Mouse (Mus musculus) heart, embryonic 10.5 days (tissue): ENCODE data around the gene Gprasp1. TPM values are rescaled to one million over a fixed set of nuclear protein-coding genes. Genes with fewer than 3 reads are reported as not detected.
A peak's percentile ranks its signal among the peaks of the same experiment; 100 is the strongest.
"Not testable (repeated sequence)": the region's sequence is repeated elsewhere in the genome, so short reads cannot be mapped to it uniquely, and the experiment has no call there.

Experiments used
- DNase-seq: peaks from one replicate; pipeline ENCODE4 v3.0.0-alpha.2; 2017; ENCODE audit warnings: low spot score
- H3K27ac ChIP-seq: fragments of 300-500 bp; sonication (generic); 2 replicates; pipeline ENCODE4 v1.5.1; 2016; ENCODE audit warnings: mild to moderate bottlenecking
- H3K27me3 ChIP-seq: fragments of 300-500 bp; sonication (generic); 2 replicates; pipeline ENCODE4 v1.6.1; 2016; ENCODE audit warnings: mild to moderate bottlenecking; ENCODE audit not compliant: poor library complexity, insufficient read depth, severe bottlenecking
- H3K36me3 ChIP-seq: fragments of 300-500 bp; sonication (generic); 2 replicates; pipeline ENCODE4 v1.6.1; 2016; ENCODE audit warnings: mild to moderate bottlenecking, moderate library complexity
- H3K4me1 ChIP-seq: fragments of 300-500 bp; sonication (generic); 2 replicates; pipeline ENCODE4 v1.6.1; 2016; ENCODE audit warnings: mild to moderate bottlenecking
- H3K4me3 ChIP-seq: fragments of 300-500 bp; sonication (generic); 2 replicates; pipeline ENCODE4 v1.5.1; 2016; ENCODE audit warnings: mild to moderate bottlenecking, moderate library complexity
- H3K9me3 ChIP-seq: fragments of 300-500 bp; sonication (generic); 2 replicates; pipeline ENCODE4 v1.6.1; 2016; ENCODE audit warnings: mild to moderate bottlenecking, moderate library complexity
- WGBS: fragments of 180-500 bp; shearing (Covaris S2); methylation state at CpG from one replicate; pipeline ENCODE4 v1.1.7; 2016; 5-methylcytosine and 5-hydroxymethylcytosine counted together
- polyA plus RNA-seq: library from polyadenylated mRNA; unstranded; fragments of >200 nt; fragmentation: Nextera tagmentation; extraction: Ambion mirVana; gene quantifications from 2 replicates; pipeline ENCODE4 v1.2.1, GENCODE M21; 2016

Gprasp1 gene
- polyA plus RNA-seq, 1 experiment from 2014 or later: 40.7 TPM

DNA sequence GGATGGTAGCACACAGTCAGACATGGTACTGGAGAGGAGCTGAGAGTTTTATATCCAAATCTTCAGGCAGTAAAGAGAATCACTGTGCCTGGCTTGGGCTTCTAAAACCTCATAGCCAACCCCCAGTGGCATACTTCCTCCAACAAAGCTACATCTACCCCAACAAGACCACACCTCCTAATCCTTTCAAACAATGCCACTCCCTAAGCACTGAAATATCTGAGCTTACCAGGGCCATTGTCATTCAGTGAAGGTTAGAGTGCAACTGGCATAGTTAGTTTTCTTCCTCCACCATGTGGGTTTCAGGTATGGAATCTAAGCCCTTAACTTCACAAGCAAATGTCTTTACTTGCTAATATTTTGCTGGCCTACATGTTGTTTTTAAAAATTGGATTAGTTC is 49.0 kb downstream of the Gprasp1 start:
- DNase-seq: no peak
- no peaks in the 10 kb centered on the region for H3K27me3 ChIP-seq
- no peaks in the 10 kb centered on the region for H3K9me3 ChIP-seq
- H3K36me3 ChIP-seq: no peaks in the 10 kb centered on the region
- no peak overlapping the region for H3K27ac ChIP-seq
- no peak overlapping the region for H3K4me3 ChIP-seq
- H3K4me1 ChIP-seq: no peaks in the 10 kb centered on the region

DNA sequence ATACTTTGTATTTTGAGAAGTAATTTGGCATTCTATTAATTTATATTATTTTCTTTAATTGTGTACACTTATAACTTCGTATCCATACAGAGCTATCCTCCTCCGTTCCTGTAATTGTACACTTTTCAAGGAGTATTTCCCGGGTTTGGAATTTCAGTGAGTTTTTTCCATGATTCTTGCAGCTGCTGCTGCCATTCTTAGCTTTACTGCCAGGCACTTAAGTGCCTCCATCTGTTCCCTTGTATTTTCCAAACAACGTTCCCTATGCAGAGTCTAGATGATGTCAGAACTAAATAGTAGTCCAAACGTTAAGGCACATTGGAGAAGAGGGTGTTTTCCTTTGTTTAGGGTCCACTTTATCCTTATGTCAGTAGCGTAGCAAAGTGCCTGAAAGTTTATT is 49.8 kb downstream of the Gprasp1 start:
- H3K27ac ChIP-seq: no peak overlapping the region
- H3K27me3 ChIP-seq: no peaks in the 10 kb centered on the region
- no peak for DNase-seq
- no peaks in the 10 kb centered on the region for H3K36me3 ChIP-seq
- no peaks in the 10 kb centered on the region for H3K9me3 ChIP-seq
- WGBS: 81% methylated on average over 6 of the region's 6 CpGs
- H3K4me1 ChIP-seq: no peaks in the 10 kb centered on the region
- H3K4me3 ChIP-seq: no peak overlapping the region

DNA sequence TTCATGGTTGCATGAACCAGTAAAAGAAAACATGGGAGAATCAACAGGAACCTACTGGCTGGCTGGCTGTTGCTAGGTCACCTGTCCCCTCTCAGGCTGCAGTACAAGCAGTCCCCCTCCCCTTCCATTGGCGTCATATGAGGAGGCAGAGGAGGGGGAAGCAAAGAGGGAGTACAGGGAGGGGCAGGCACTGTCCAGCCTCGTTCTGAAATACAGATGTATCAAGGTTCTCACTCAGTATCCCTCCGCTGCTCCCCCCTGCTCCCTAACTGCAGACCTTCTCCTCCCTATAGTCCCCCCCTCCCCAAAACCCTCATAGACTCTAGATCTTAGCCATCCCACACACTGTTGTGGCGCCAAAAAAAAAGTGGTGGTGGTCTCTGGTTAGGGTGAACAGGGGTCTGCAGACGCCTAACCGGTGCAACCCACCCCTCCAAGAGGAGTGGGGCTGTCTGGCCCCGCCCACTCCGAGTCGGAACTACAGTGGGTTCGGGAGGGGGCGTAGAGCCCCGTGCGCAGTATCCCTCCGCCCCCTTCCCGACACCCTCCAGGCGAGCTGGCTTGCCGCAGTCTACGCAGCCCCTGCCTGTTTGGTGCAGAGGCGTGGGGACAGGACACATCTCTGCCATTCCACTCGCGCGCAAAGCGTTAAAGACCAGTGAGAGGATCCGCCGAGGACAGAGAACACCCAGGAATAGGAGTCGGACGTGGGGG is 53.2 kb downstream of the Gprasp1 start:
- 20% methylated on average over 26 of the region's 27 CpGs for WGBS
- not testable (repeated sequence) for H3K4me1 ChIP-seq, H3K27me3 ChIP-seq, H3K9me3 ChIP-seq
- peaks cover 18% of the 10 kb centered on the region for H3K36me3 ChIP-seq
- H3K27ac ChIP-seq: peak overlapping the region; percentile 72
- peak; percentile 75 for DNase-seq
- peak overlapping the region; percentile 68 for H3K4me3 ChIP-seq

DNA sequence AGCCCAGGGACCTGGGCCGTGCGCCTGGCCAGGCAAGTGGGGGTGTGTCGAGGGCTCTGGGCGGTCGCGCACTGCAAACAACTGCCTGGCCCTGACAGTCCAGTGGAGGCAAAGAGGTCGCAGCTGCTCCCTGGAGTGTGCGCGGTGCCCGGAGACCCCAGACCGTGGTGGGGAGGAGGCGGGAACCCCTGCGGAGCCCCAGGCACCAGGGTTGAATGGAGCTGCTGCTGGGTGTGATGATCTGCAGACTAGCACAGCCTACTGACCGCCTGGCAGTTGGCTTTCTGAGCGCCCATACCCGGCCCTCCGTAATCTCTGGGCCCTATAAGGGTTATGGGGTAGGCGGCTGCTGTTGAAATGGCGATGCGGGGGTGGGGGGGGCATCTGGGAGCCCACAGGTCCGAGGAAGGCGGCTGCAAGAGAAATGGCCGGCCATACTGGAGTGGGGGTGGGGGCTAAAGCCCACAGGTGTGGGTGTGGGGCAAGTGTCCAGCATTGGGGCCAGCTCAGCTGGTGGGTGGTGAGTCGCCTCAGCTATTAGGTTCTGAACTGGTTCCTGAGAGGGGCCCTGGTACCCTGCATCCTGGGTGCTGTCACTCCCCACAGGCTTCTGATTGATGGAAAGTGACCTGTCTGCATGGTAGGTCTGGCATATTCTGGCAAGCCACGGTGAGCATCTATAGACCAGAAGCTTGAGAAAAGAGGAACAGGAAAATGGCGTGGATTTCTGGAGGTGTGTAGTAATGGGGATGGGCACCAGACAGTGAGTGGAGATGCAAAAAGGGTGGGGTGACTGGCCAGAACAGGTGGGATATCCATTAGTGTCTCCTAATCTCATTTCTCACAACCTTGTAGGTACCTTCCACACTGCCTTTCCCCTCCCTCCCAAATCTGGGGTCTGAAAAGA is 54.0 kb downstream of the Gprasp1 start:
- Histone ChIP-seq H3K27ac (peak overlapping the region; percentile 72), H3K4me3 (peak overlapping the region; percentile 68), H3K36me3 (peaks cover 25% of the 10 kb centered on the region)
- not testable (repeated sequence) for H3K4me1 ChIP-seq, H3K9me3 ChIP-seq, H3K27me3 ChIP-seq, DNase-seq
- WGBS: 15% methylated on average over 26 of the region's 26 CpGs

DNA sequence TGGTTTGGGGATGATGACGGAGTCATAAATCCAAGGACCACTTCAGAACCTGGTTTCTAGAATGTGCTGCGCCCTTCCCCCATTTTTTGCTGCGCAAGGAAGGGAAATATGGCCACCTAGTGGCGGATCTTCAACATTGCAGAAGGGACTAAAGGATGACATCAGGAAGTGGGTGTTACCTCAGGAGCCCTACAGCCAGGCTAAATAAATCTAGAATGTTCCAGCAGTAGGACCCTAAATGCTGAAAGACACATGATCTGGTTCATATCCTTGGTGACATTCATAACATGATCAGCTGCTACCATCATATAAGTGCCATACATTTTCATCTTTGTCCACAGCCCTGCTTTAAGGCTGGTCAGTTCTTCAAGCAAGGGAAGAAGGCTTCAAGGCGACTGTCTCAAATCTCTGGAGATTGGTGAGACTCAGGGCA is 54.7 kb downstream of the Gprasp1 start, which contains the start of gene Bhlhb9:
Gene Bhlhb9 (plus strand): TSS at position 383 of the 433 bp plus-strand sequence.
- Histone ChIP-seq H3K4me3 (peak within 1 kb of the TSS; percentile 68), H3K27ac (peak within 1 kb of the TSS; percentile 72), H3K36me3 (peaks cover 25% of the 10 kb centered on the region)
- not testable (repeated sequence) for H3K9me3 ChIP-seq, H3K4me1 ChIP-seq, H3K27me3 ChIP-seq, DNase-seq
- WGBS: 6% methylated on average over 4 of the region's 5 CpGs

DNA sequence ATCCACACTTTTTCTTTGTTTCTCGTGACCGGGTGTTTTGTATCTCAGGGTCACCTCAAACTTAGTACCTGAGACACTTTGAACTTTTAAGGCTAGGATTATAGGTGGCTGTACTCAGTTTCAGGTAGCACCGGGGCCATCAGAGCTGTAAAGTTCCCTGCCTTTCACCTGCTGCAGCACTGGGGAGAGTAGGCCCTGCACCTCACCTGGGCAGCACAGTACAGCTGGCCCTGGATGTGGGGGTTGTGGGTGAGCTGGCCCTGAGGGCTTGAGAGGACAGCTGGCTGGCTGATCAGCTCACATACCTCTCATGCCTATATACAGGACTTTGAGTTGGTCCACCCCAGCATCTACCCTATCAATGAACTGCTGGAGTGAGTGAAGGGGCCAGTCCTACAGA is 61.6 kb downstream of the Gprasp1 start:
- no peaks in the 10 kb centered on the region for H3K27me3 ChIP-seq
- H3K36me3 ChIP-seq: peaks cover 21% of the 10 kb centered on the region
- no peaks in the 10 kb centered on the region for H3K9me3 ChIP-seq
- H3K4me1 ChIP-seq: no peaks in the 10 kb centered on the region
- WGBS: 87% methylated on average over 3 of the region's 3 CpGs
- no peak overlapping the region for H3K27ac ChIP-seq
- no peak for DNase-seq
- no peak overlapping the region for H3K4me3 ChIP-seq

DNA sequence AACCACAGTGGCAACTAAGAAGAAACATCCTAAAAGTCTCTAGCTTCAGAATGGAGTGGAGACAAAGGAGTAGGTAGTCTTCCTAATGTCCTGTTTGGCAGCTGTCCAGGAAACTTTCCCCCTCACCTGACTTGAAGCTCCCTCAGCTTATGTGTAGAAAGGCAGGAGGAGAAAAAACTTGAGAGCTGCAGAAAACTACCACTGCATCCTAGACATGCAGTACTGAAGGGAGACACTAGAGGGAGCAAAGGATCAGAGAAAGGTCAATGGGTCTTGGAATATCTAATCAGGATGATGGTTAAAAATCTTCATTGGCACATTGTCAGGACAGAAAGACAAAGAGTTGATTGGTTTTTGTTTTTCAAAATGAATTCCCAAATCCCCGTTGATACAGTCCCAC is 63.2 kb downstream of the Gprasp1 start:
- Histone ChIP-seq H3K27me3 (no peaks in the 10 kb centered on the region), H3K36me3 (peaks cover 6% of the 10 kb centered on the region; the same call in 1 of the 2 replicates), H3K27ac (no peak overlapping the region), H3K4me3 (no peak overlapping the region), H3K4me1 (no peaks in the 10 kb centered on the region), H3K9me3 (no peaks in the 10 kb centered on the region)
- 16% methylated on average over 1 of the region's 1 CpGs for WGBS
- DNase-seq: no peak

DNA sequence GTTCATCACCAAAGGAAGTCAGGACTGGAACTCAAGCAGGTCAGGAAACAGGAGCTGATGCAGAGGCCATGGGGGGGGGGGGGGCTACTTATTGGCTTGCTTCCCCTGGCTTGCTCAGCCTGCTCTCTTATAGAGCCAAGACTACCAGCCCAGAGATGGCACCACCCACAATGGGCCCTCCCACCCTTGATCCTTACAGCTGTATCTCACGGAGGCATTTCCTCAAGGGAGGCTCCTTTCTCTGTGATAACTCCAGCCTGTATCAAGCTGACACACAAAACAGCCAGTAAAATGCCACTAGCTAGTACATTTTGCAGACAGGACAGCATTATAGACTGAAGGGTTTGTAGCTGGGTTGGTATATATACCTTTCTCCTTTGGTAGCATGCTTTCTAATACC is 93.4 kb downstream of the Gprasp1 start:
- H3K27ac ChIP-seq, H3K4me3 ChIP-seq, H3K4me1 ChIP-seq, H3K9me3 ChIP-seq, DNase-seq, H3K27me3 ChIP-seq, H3K36me3 ChIP-seq: not testable (repeated sequence)
- 32% methylated on average over 1 of the region's 1 CpGs for WGBS

DNA sequence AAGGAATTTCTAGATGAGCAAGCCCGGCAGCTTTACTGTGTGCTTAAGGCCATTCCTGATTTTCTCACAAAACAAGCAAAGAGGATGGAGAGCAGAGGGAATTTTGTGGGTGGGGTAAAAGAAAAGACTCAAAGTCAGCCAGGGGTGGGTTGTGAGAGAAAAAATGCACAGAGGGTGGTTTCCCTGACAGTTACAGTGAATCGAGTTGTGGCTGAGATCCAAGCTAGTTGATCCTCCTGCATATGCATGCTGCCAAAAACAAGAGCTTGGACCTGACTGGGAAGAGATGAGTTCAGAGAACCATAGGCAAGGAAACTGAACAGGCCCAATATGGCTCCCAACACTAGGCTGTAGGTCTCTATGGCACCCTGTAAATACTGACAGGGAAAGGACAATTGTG is 95.4 kb downstream of the Gprasp1 start:
- Histone ChIP-seq H3K9me3 (no peaks in the 10 kb centered on the region), H3K27ac (no peak overlapping the region), H3K27me3 (no peaks in the 10 kb centered on the region), H3K36me3 (no peaks in the 10 kb centered on the region), H3K4me1 (no peaks in the 10 kb centered on the region), H3K4me3 (no peak overlapping the region)
- 82% methylated on average over 2 of the region's 2 CpGs for WGBS
- no peak for DNase-seq

DNA sequence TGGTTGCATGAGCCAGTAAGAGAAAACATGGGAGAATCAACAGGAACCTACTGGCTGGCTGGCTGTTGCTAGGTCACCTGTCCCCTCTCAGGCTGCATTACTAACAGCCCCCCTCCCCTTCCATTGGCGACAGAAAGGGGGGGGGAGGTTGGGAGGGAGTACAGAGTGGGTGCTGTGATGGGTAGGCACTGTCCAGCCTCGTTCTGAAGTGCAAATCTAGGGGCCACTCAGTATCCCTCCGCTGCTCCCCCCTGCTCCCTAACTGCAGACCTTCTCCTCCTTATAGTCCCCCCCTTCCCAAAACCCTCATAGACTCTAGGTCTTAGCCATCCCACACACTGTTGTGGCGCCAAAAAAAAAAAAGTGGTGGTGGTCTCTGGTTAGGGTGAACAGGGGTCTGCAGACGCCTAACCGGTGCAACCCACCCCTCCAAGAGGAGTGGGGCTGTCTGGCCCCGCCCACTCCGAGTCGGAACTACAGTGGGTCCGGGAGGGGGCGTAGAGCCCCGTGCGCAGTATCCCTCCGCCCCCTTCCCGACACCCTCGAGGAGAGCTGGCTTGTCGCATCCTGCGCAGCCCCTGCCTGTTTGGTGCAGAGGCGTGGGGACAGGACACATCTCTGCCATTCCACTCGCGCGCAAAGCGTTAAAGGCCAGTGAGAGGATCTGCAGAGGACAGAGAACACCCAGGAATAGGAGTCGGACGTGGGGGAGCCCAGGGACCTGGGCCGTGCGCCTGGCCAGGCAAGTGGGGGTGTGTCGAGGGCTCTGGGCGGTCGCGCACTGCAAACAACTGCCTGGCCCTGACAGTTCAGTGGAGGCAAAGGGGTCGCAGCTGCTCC is 96.2 kb downstream of the Gprasp1 start, which contains the start of gene Gprasp2:
Gene Gprasp2 (plus strand): TSS at position 514 of the 840 bp plus-strand sequence.
- not testable (repeated sequence) for H3K27me3 ChIP-seq, H3K4me1 ChIP-seq, H3K9me3 ChIP-seq, H3K36me3 ChIP-seq
- WGBS: 20% methylated on average over 32 of the region's 32 CpGs
- DNase-seq: peak; percentile 76
- Histone ChIP-seq H3K27ac (0 out of 2 replicates have a peak within 1 kb of the TSS, but pooled peaks have one; percentile 29), H3K4me3 (peak within 1 kb of the TSS; percentile 61)

DNA sequence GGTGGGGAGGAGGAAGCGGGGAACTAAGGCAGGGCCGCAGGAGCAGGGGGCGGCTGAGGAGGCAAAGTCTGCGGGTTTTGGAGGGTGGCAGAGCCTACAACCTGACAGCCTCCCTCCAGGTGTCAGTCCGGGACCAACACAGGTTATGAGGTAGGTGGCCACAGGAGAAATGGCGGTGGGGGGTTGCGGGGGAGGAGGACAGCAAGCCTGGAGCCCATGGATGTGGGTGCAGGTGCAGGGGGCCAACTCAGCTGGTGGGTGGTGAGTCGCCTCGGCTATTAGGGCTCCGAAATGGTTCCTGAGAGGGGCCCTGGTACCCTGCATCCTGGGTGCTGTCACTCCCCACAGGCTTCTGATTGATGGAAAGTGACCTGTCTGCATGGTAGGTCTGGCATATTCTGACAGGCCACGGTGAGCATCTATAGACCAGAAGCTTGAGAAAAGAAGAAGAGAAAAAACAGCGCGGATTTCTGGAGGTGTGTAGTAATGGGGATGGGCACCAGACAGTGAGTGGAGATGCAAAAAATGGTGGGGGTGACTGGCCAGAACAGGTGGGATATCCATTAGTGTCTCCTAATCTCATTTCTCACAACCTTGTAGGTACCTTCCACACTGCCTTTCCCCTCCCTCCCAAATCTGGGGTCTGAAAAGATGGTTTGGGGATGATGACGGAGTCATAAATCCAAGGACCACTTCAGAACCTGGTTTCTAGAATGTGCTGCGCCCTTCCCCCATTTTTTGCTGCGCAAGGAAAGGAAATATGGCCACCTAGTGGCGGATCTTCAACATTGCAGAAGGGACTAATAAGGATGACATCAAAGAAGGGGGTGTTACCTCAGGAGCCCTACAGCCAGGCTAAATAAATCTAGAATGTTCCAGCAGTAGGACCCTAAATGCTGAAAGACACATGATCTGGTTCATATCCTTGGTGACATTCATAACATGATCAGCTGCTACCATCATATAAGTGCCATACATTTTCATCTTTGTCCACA is 97.2 kb downstream of the Gprasp1 start:
- DNase-seq: not testable (repeated sequence)
- 22% methylated on average over 17 of the region's 17 CpGs for WGBS

More for the DNA sequence above, 97.2 kb downstream of the Gprasp1 start:
- H3K4me3 ChIP-seq: peak overlapping the region; percentile 61
- H3K4me1 ChIP-seq, H3K9me3 ChIP-seq, H3K27me3 ChIP-seq, H3K36me3 ChIP-seq: not testable (repeated sequence)
- 0 out of 2 replicates have a peak overlapping the region, but pooled peaks have one; percentile 29 for H3K27ac ChIP-seq
